Mouse (Mus musculus) embryonic facial prominence, embryonic 11.5 days (tissue): ENCODE data around the gene Tubg1. TPM values are rescaled to one million over a fixed set of nuclear protein-coding genes. Genes with fewer than 3 reads are reported as not detected.

Experiments used
- ATAC-seq: fragments of 200-750 bp; cut with Nextera tagmentation; replicated peaks from 2 replicates; pipeline ENCODE4 v1.8.0; 2017; ENCODE audit warnings: low read depth; ENCODE audit not compliant: insufficient number of reproducible peaks, low FRiP score, low TSS enrichment
- DNase-seq: peaks from one replicate; pipeline ENCODE4 v3.0.0-alpha.2; 2015; ENCODE audit warnings: low spot score
- H3K27ac ChIP-seq: fragments of 300-500 bp; sonication (generic); replicated peaks from 2 replicates; pipeline ENCODE4 v1.5.1; 2014; ENCODE audit warnings: mild to moderate bottlenecking, low read depth, low read length, control low read depth
- H3K27me3 ChIP-seq: fragments of 300-500 bp; sonication (generic); 2 replicates; pipeline ENCODE4 v1.6.1; 2014; ENCODE audit warnings: mild to moderate bottlenecking, low read length, moderate library complexity, mixed read lengths; ENCODE audit not compliant: control insufficient read depth, insufficient read depth
- H3K36me3 ChIP-seq: fragments of 300-500 bp; sonication (generic); replicated peaks from 2 replicates; pipeline ENCODE4 v1.6.1; 2014; ENCODE audit warnings: low read depth, mild to moderate bottlenecking, low read length, moderate library complexity, mixed read lengths; ENCODE audit not compliant: control insufficient read depth, insufficient read depth
- H3K4me1 ChIP-seq: fragments of 300-500 bp; sonication (generic); 2 replicates; pipeline ENCODE4 v1.6.1; 2014; ENCODE audit warnings: low read length, mixed read lengths; ENCODE audit not compliant: control insufficient read depth, insufficient read depth
- H3K4me2 ChIP-seq: fragments of 300-500 bp; sonication (generic); 2 replicates; pipeline ENCODE4 v1.6.1; 2014; ENCODE audit warnings: low read depth, mild to moderate bottlenecking, control low read depth, low read length, moderate library complexity
- H3K4me3 ChIP-seq: fragments of 300-500 bp; sonication (generic); 2 replicates; pipeline ENCODE4 v1.5.1; 2014; ENCODE audit warnings: low read depth, low read length, control low read depth
- H3K9ac ChIP-seq: fragments of 300-500 bp; sonication (generic); replicated peaks from 2 replicates; pipeline ENCODE4 v1.6.1; 2014; ENCODE audit warnings: mild to moderate bottlenecking, control low read depth, low read length
- H3K9me3 ChIP-seq: fragments of 300-500 bp; sonication (generic); replicated peaks from 2 replicates; pipeline ENCODE4 v1.6.1; 2016; ENCODE audit warnings: mild to moderate bottlenecking, low read length, inconsistent platforms, mixed read lengths; ENCODE audit not compliant: control insufficient read depth
- WGBS: fragments of 180-500 bp; shearing (Covaris S2); extraction: QIAGEN DNeasy Blood & Tissue Kit; methylation state at CpG from one replicate; pipeline ENCODE4 v1.1.7; 2014; 5-methylcytosine and 5-hydroxymethylcytosine counted together
- polyA plus RNA-seq: library from polyadenylated mRNA; unstranded; fragments of >200 nt; fragmentation: Nextera tagmentation; extraction: Ambion mirVana; gene quantifications from 2 replicates; pipeline ENCODE4 v1.2.1, GENCODE M21; 2014

Tubg1 gene
- polyA plus RNA-seq, 1 experiment from 2014 or later, result 91.6 TPM

DNA sequence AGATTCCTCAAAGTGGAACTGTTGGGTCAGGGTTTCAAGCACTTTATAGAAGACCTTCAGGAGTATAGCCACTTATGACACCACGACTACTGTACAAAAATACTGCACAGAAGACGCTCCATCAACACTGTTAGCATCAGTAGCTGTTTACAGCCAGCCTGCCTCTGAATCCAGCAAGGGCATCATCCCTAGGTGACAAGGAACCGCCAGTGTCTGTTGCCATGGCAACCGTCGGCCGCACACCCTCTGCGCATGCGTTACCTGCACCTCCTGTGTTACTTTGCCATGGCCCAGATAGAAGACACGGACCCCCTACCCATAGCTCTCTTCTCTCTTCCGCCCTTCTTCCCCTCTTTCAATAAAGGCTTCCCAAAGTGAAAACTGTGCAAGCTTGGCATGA is 26.6 kb downstream of the Tubg1 start:
- 24% methylated on average over 10 of the region's 10 CpGs for WGBS
- no peak overlapping the region for H3K4me2 ChIP-seq

DNA sequence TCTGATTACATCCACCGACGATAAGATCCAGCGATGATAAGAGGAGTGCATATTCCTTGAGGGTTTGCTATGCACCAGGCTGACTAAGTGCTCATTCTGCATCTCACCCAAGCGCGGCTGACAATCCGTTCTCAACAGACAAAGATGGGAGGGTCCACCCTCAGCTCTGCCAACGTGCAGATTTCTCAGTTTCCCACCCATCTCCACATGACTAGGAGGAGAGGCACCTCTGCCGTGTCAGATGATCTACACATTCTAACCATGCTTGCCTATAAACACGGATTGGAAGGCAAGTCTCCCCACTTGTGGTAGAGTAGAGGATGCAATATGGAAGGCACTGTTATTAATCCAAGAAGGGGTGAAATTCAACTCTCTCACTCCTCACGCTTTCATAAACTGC is 29.0 kb downstream of the Tubg1 start:
- no peak overlapping the region for H3K4me2 ChIP-seq
- ATAC-seq, result no peak
- DNase-seq, result no peak
- H3K9me3 ChIP-seq, result no peaks in the 10 kb centered on the region
- no peaks in the 10 kb centered on the region for H3K27me3 ChIP-seq
- no peak overlapping the region for H3K4me3 ChIP-seq
- no peaks in the 10 kb centered on the region for H3K36me3 ChIP-seq
- H3K4me1 ChIP-seq, result no peaks in the 10 kb centered on the region
- 66% methylated on average over 10 of the region's 10 CpGs for WGBS
- peak overlapping the region; percentile 61 for H3K27ac ChIP-seq
- no peak overlapping the region for H3K9ac ChIP-seq

More for the DNA sequence above, 26.6 kb downstream of the Tubg1 start:
- ATAC-seq, result no peak
- H3K27ac ChIP-seq, result no peak overlapping the region
- no peak overlapping the region for H3K4me3 ChIP-seq
- H3K36me3 ChIP-seq, result no peaks in the 10 kb centered on the region
- peak; percentile 49 for DNase-seq
- no peak overlapping the region for H3K9ac ChIP-seq
- no peaks in the 10 kb centered on the region for H3K4me1 ChIP-seq
- no peaks in the 10 kb centered on the region for H3K27me3 ChIP-seq
- no peaks in the 10 kb centered on the region for H3K9me3 ChIP-seq

DNA sequence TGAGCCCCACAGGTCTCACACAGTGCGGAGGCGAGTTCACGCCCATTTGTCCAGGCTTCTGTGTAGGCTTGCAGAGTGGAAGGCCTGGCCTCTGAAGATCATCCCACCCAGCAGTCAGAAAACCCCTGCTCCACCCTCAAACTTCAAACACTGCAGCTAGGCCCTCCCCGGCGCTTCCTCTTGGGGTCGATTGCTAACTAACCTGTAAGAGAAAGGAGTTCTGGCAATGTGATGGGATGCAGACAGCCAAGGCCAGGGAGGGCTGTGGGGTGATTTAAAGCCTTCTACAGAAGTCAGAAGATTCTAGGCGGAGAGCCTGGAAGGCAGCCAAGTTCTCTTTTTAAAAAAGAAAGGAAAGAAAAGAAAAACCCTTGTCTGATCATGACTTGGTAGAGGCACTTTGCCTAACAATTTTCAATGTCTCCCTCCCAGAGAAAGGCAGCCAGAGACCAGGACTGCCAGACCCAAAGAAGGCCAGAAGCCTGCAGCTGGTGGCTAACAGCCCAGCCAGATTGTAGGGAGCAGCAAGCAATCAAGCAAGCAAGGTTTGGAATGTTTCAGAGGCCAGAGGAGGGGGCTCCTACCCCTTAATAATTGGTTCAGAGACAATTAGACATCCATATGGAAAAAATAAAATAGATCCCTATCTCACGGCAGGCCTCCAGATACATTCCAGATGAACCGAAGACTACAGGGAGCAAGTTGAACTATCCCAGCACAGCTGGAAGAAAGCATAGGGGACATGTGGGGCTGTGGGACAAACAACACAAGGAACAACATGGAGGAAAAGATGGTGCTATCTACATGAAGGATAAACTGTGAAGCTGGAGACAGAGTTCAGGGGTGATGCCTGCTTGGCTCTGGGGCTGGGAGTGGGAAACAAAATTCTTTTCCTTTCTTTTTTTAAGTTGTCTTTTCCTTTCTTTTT is 29.7 kb downstream of the Tubg1 start:
- peak overlapping the region; percentile 61 for H3K27ac ChIP-seq
- no peaks in the 10 kb centered on the region for H3K36me3 ChIP-seq
- ATAC-seq (peak; percentile 18; the same call in 1 of the 2 replicates), DNase-seq (peak; percentile 71)
- no peaks in the 10 kb centered on the region for H3K27me3 ChIP-seq
- H3K4me2 ChIP-seq, result no peak overlapping the region
- WGBS, result 44% methylated on average over 9 of the region's 9 CpGs
- no peaks in the 10 kb centered on the region for H3K4me1 ChIP-seq
- H3K9ac ChIP-seq, result peak overlapping the region; percentile 18; the same call in 1 of the 2 replicates
- H3K4me3 ChIP-seq, result no peak overlapping the region
- no peaks in the 10 kb centered on the region for H3K9me3 ChIP-seq

GRCm38 (mm10) chr11:101151063-101151462 is 31.3 kb downstream of the Tubg1 start:
- 39% methylated on average over 2 of the region's 2 CpGs for WGBS
- Histone ChIP-seq H3K4me2 (no peak overlapping the region), H3K36me3 (no peaks in the 10 kb centered on the region), H3K9me3 (no peaks in the 10 kb centered on the region), H3K27me3 (no peaks in the 10 kb centered on the region), H3K4me1 (peaks cover under 1% of the 10 kb centered on the region), H3K9ac (no peak overlapping the region), H3K4me3 (no peak overlapping the region), H3K27ac (no peak overlapping the region)
- ATAC-seq (no peak), DNase-seq (no peak)

- ATAC-seq (no peak), DNase-seq (no peak)
- no peak overlapping the region for H3K4me3 ChIP-seq
- no peaks in the 10 kb centered on the region for H3K36me3 ChIP-seq
- no peaks in the 10 kb centered on the region for H3K9me3 ChIP-seq
- no peaks in the 10 kb centered on the region for H3K27me3 ChIP-seq
- H3K4me2 ChIP-seq, result no peak overlapping the region
- H3K27ac ChIP-seq, result no peak overlapping the region
- H3K9ac ChIP-seq, result no peak overlapping the region
- peaks cover 4% of the 10 kb centered on the region for H3K4me1 ChIP-seq
- WGBS, result 90% methylated on average over 1 of the region's 1 CpGs
Measured at GRCm38 (mm10) chr11:101152825-101153224, 33.1 kb downstream of the Tubg1 start.

GRCm38 (mm10) chr11:101154648-101155047 is 34.9 kb downstream of the Tubg1 start:
- DNase-seq (no peak), ATAC-seq (no peak)
- H3K4me1 ChIP-seq, result peaks cover 4% of the 10 kb centered on the region
- no peak overlapping the region for H3K4me2 ChIP-seq
- H3K36me3 ChIP-seq, result no peaks in the 10 kb centered on the region
- H3K4me3 ChIP-seq, result no peak overlapping the region
- H3K9ac ChIP-seq, result no peak overlapping the region
- no peak overlapping the region for H3K27ac ChIP-seq
- no peaks in the 10 kb centered on the region for H3K9me3 ChIP-seq
- no peaks in the 10 kb centered on the region for H3K27me3 ChIP-seq

GRCm38 (mm10) chr11:101155151-101155550 is 35.4 kb downstream of the Tubg1 start:
- ATAC-seq, result no peak
- Histone ChIP-seq H3K9me3 (no peaks in the 10 kb centered on the region), H3K27ac (no peak overlapping the region), H3K9ac (no peak overlapping the region), H3K27me3 (no peaks in the 10 kb centered on the region), H3K36me3 (no peaks in the 10 kb centered on the region), H3K4me1 (peaks cover 4% of the 10 kb centered on the region), H3K4me3 (no peak overlapping the region), H3K4me2 (no peak overlapping the region; the same call in 1 of the 2 replicates)
- DNase-seq, result no peak
- 68% methylated on average over 6 of the region's 6 CpGs for WGBS

DNA sequence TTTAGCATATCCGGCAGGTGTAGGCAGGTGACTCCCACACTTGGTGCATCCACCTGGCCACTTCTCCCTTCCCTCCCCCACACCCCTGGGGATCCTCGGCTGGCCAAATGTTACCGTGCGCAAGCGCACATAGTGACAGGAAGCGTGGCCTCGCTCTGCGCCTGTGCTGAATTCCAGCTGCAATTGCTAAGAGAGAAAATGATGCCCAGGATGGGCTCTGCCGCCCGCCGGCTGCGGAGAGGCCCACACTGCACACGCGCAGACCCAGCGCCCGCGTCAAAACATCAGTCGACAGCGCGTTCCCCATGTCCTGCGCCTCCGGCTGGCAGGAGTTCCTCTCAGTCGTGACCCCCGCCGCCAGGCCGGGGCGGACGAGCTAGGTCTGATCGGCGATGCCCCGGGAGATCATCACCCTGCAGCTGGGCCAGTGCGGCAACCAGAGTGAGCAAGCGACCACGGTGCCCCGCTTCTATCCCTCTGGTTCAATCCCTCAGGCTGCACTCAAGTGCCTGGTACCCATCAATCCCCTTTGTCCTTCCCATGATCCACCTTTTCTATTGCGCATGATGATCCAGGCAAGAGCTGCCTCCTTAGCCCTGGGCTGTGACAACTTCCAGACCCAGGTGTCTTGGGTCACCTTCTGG is 36.1 kb downstream of the Tubg1 start, which contains the start of gene Tubg2:
TSS of gene Tubg2 (plus strand) at position 180 of the 644 bp plus-strand sequence.
- Histone ChIP-seq H3K9ac (peak within 1 kb of the TSS; percentile 66), H3K27me3 (no peaks in the 10 kb centered on the region), H3K4me3 (peak within 1 kb of the TSS; percentile 37), H3K27ac (0 out of 2 replicates have a peak within 1 kb of the TSS, but pooled peaks have one; percentile 56), H3K36me3 (no peaks in the 10 kb centered on the region), H3K9me3 (no peaks in the 10 kb centered on the region), H3K4me1 (peaks cover 4% of the 10 kb centered on the region), H3K4me2 (peak within 1 kb of the TSS; percentile 64)
- DNase-seq (peak; percentile 85), ATAC-seq (peak; percentile 69)
- WGBS, result 2% methylated on average over 36 of the region's 36 CpGs
